In the genomic region with DNA sequence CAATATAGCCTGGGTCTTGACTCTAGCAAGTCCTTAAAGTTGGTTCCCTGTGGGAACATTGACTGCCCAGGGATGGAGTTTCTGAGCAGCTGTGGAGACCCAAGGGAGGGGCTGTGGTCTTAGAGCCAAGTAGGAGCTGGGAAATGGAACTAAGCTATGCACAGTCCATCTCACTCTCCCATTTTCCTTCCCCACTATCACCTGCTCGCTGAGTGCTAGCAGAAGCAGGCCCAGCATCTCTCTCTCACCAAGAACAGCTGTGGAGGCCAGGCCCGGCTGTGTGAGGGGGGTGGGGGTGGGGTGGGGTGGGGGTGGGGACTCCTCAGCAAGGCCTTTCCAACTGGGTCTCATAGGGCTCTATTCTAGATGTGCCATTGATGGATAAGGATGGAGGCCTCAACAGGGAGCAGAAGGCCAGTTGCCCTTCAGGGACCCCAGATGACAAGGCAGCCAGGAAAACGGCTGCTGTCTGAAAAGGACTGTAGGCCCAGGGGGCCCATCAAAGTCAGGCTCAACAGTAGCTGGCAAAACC, we compare ENCODE assay signal across 15 mouse cellular contexts. TPM values are rescaled to one million over a fixed set of nuclear protein-coding genes. Genes with fewer than 3 reads are reported as not detected.
DNase-seq lines count a peak whose midpoint lies in the region; ATAC-seq lines count a peak whose summit lies in the region.
"Had no signal": no experiment of that assay in that cellular context is flagged by ENCODE, and none has a peak within 500 bp of the region (broad histone marks: within the 10 kb centered on the region; RNA-seq: fewer than 3 reads in every experiment).

No protein-coding gene starts in this region.

- ATAC-seq in liver, embryonic 12.5 days = no peak
- ATAC-seq in liver, embryonic 11.5 days (replicated peaks; ENCODE audit: low FRiP score) = no peak
- peak; percentile 82 for ATAC-seq in hindbrain, embryonic 11.5 days (ENCODE audit: low FRiP score)
- ATAC-seq in liver, embryonic 13.5 days (ENCODE audit: low read depth) = no peak
- ATAC-seq in neural tube, embryonic 12.5 days (ENCODE audit: low FRiP score, low read depth) = peak; percentile 65
- no peak for ATAC-seq in kidney, embryonic 14.5 days (ENCODE audit: low FRiP score, low TSS enrichment)
- ATAC-seq in CD4-positive, CD25-positive, alpha-beta regulatory T cell, adult 4 months = no peak
- ATAC-seq: activated CD4-positive, CD25-positive, alpha-beta regulatory T cell, adult 4 months had no signal

- H3K4me2 ChIP-seq in liver, embryonic 12.5 days = no peak overlapping the region
- H3K4me2 ChIP-seq in liver, embryonic 11.5 days = no peak overlapping the region
- H3K4me2 ChIP-seq in hindbrain, embryonic 11.5 days (replicated peaks; ENCODE audit: low read depth, low read length) = peak overlapping the region; percentile 2; the same call in 1 of the 2 replicates
- no peak overlapping the region for H3K4me2 ChIP-seq in liver, embryonic 13.5 days
- peak overlapping the region; percentile 57; the same call in 1 of the 2 replicates for H3K4me2 ChIP-seq in neural tube, embryonic 12.5 days (replicated peaks)
- no peak overlapping the region for H3K4me2 ChIP-seq in kidney, embryonic 14.5 days (replicated peaks; ENCODE audit: low read depth, low read length)

- no peak for DNase-seq in liver, embryonic 11.5 days (ENCODE audit: low spot score)
- DNase-seq in hindbrain, embryonic 11.5 days (ENCODE audit: low spot score) = peak; percentile 42
- no peak for DNase-seq in liver, embryonic 13.5 days
- no peak for DNase-seq in cerebellum, adult 18-20 months
- DNase-seq: gastrocnemius, postnatal 10 days had no signal

- H3K4me3 ChIP-seq in liver, embryonic 12.5 days = no peak overlapping the region
- H3K4me3 ChIP-seq in liver, embryonic 11.5 days (ENCODE audit: low read depth, low read length) = no peak overlapping the region
- no peak overlapping the region for H3K4me3 ChIP-seq in hindbrain, embryonic 11.5 days (ENCODE audit: low read depth, low read length)
- no peak overlapping the region for H3K4me3 ChIP-seq in liver, embryonic 13.5 days (replicated peaks)
- H3K4me3 ChIP-seq in neural tube, embryonic 12.5 days = no peak overlapping the region
- H3K4me3 ChIP-seq in kidney, embryonic 14.5 days (ENCODE audit: low read length) = no peak overlapping the region

- peak overlapping the region; percentile 48; the same call in 1 of the 2 replicates for H3K27ac ChIP-seq in liver, embryonic 12.5 days
- no peak overlapping the region; the same call in 1 of the 2 replicates for H3K27ac ChIP-seq in liver, embryonic 11.5 days (ENCODE audit: low read depth, low read length)
- H3K27ac ChIP-seq in hindbrain, embryonic 11.5 days (ENCODE audit: low read depth, low read length) = no peak overlapping the region; the same call in 1 of the 2 replicates
- peak overlapping the region; percentile 63 for H3K27ac ChIP-seq in liver, embryonic 13.5 days
- H3K27ac ChIP-seq in neural tube, embryonic 12.5 days = no peak overlapping the region
- H3K27ac ChIP-seq in kidney, embryonic 14.5 days (ENCODE audit: low read depth, low read length) = no peak overlapping the region
- H3K27ac ChIP-seq: lung, embryonic 15.5 days; stomach, postnatal 0 days had no signal

- no peak overlapping the region for H3K9ac ChIP-seq in liver, embryonic 12.5 days
- no peak overlapping the region for H3K9ac ChIP-seq in liver, embryonic 11.5 days (ENCODE audit: low read depth, low read length)
- H3K9ac ChIP-seq in hindbrain, embryonic 11.5 days (ENCODE audit: low read depth, low read length) = no peak overlapping the region
- H3K9ac ChIP-seq in liver, embryonic 13.5 days = no peak overlapping the region
- H3K9ac ChIP-seq in neural tube, embryonic 12.5 days = no peak overlapping the region
- H3K9ac ChIP-seq in kidney, embryonic 14.5 days (ENCODE audit: low read depth, low read length) = no peak overlapping the region
- H3K9ac ChIP-seq: lung, embryonic 15.5 days had no signal

- peaks cover 63% of the 10 kb centered on the region for H3K27me3 ChIP-seq in liver, embryonic 12.5 days (replicated peaks)
- peaks cover 41% of the 10 kb centered on the region for H3K27me3 ChIP-seq in liver, embryonic 11.5 days (replicated peaks; ENCODE audit: control insufficient read depth, insufficient read depth, low read length)
- H3K27me3 ChIP-seq in hindbrain, embryonic 11.5 days (ENCODE audit: control insufficient read depth, insufficient read depth, low read length) = peaks cover 27% of the 10 kb centered on the region
- H3K27me3 ChIP-seq in liver, embryonic 13.5 days = peaks cover 52% of the 10 kb centered on the region
- peaks cover 45% of the 10 kb centered on the region for H3K27me3 ChIP-seq in neural tube, embryonic 12.5 days (replicated peaks)
- peaks cover 18% of the 10 kb centered on the region for H3K27me3 ChIP-seq in kidney, embryonic 14.5 days (ENCODE audit: control insufficient read depth, insufficient read depth, low read length)

- H3K4me1 ChIP-seq in liver, embryonic 12.5 days = peaks cover 22% of the 10 kb centered on the region; the same call in 1 of the 2 replicates
- H3K4me1 ChIP-seq in liver, embryonic 11.5 days (replicated peaks; ENCODE audit: control insufficient read depth, insufficient read depth, low read length) = peaks cover 14% of the 10 kb centered on the region
- H3K4me1 ChIP-seq in hindbrain, embryonic 11.5 days (replicated peaks; ENCODE audit: control insufficient read depth, insufficient read depth, low read length) = peaks cover 24% of the 10 kb centered on the region
- H3K4me1 ChIP-seq in liver, embryonic 13.5 days (replicated peaks) = peaks cover 29% of the 10 kb centered on the region
- H3K4me1 ChIP-seq in neural tube, embryonic 12.5 days = peaks cover 24% of the 10 kb centered on the region
- H3K4me1 ChIP-seq in kidney, embryonic 14.5 days (ENCODE audit: control insufficient read depth, insufficient read depth, low read length) = peaks cover 21% of the 10 kb centered on the region; the same call in 1 of the 2 replicates

- H3K9me3 ChIP-seq in liver, embryonic 12.5 days (replicated peaks) = no peaks in the 10 kb centered on the region
- no peaks in the 10 kb centered on the region for H3K9me3 ChIP-seq in liver, embryonic 11.5 days (ENCODE audit: control insufficient read depth, low read length)
- H3K9me3 ChIP-seq in hindbrain, embryonic 11.5 days (ENCODE audit: control insufficient read depth, low read length) = no peaks in the 10 kb centered on the region
- H3K9me3 ChIP-seq in liver, embryonic 13.5 days (replicated peaks) = no peaks in the 10 kb centered on the region
- H3K9me3 ChIP-seq in neural tube, embryonic 12.5 days = no peaks in the 10 kb centered on the region
- no peaks in the 10 kb centered on the region for H3K9me3 ChIP-seq in kidney, embryonic 14.5 days (ENCODE audit: control insufficient read depth, low read length)
- H3K9me3 ChIP-seq: lung, embryonic 15.5 days had no signal

- WGBS in liver, embryonic 12.5 days (ENCODE audit: insufficient replicate concordance) = 35% methylated on average over 3 of the region's 3 CpGs
- 34% methylated on average over 3 of the region's 3 CpGs for WGBS in liver, embryonic 11.5 days
- 7% methylated on average over 3 of the region's 3 CpGs for WGBS in hindbrain, embryonic 11.5 days
- WGBS in liver, embryonic 13.5 days (ENCODE audit: insufficient replicate concordance) = 31% methylated on average over 3 of the region's 3 CpGs
- WGBS in neural tube, embryonic 12.5 days = 8% methylated on average over 3 of the region's 3 CpGs
- WGBS in kidney, embryonic 14.5 days = 26% methylated on average over 3 of the region's 3 CpGs

- no peaks in the 10 kb centered on the region for H3K36me3 ChIP-seq in liver, embryonic 12.5 days
- H3K36me3 ChIP-seq in liver, embryonic 11.5 days (ENCODE audit: control insufficient read depth, insufficient read depth, low read length) = no peaks in the 10 kb centered on the region
- no peaks in the 10 kb centered on the region for H3K36me3 ChIP-seq in hindbrain, embryonic 11.5 days (ENCODE audit: control insufficient read depth, insufficient read depth, low read length)
- no peaks in the 10 kb centered on the region for H3K36me3 ChIP-seq in liver, embryonic 13.5 days
- no peaks in the 10 kb centered on the region for H3K36me3 ChIP-seq in neural tube, embryonic 12.5 days
- H3K36me3 ChIP-seq in kidney, embryonic 14.5 days (ENCODE audit: control insufficient read depth, insufficient read depth, low read length) = no peaks in the 10 kb centered on the region
- H3K36me3 ChIP-seq: lung, embryonic 15.5 days had no signal

RNA-seq across cellular contexts. Expression of a gene that starts 4.9 kb away (rescaled TPM):
- polyA plus RNA-seq in liver, embryonic 12.5 days (2016; fragmentation: Nextera tagmentation; extraction: Ambion mirVana) = 2.4 and 3.2 TPM in 2 replicates
- polyA plus RNA-seq in liver, embryonic 11.5 days (2014; fragmentation: Nextera tagmentation; extraction: Ambion mirVana) = 2.5 and 3.6 TPM in 2 replicates
- polyA plus RNA-seq in hindbrain, embryonic 11.5 days (2014; fragmentation: Nextera tagmentation; extraction: Ambion mirVana) = 1.0 and 1.1 TPM in 2 replicates
- 1.6 and 1.7 TPM in 2 replicates for polyA plus RNA-seq in liver, embryonic 13.5 days (2015; fragmentation: Nextera tagmentation; extraction: Ambion mirVana)
- 1.00 and 1.2 TPM in 2 replicates for polyA plus RNA-seq in neural tube, embryonic 12.5 days (2016; fragmentation: Nextera tagmentation; extraction: Ambion mirVana)
- 2.4 and 4.1 TPM in 2 replicates for polyA plus RNA-seq in kidney, embryonic 14.5 days (2014; fragmentation: Nextera tagmentation; extraction: Ambion mirVana)
- 10 to 100 TPM; 17.4 to 29.4 TPM for polyA plus RNA-seq in CD4-positive, CD25-positive, alpha-beta regulatory T cell, adult 4 months (2017; shearing (Covaris generic))

RNA-seq across cellular contexts. Expression of a gene that starts 5.2 kb away (rescaled TPM):
- polyA plus RNA-seq in liver, embryonic 12.5 days (2016; fragmentation: Nextera tagmentation; extraction: Ambion mirVana) = 1.4 and 1.6 TPM in 2 replicates
- polyA plus RNA-seq in liver, embryonic 11.5 days (2014; fragmentation: Nextera tagmentation; extraction: Ambion mirVana) = 0.96 and 1.5 TPM in 2 replicates
- polyA plus RNA-seq in hindbrain, embryonic 11.5 days (2014; fragmentation: Nextera tagmentation; extraction: Ambion mirVana) = 0.18 and 0.34 TPM in 2 replicates
- 1.3 and 1.6 TPM in 2 replicates for polyA plus RNA-seq in liver, embryonic 13.5 days (2015; fragmentation: Nextera tagmentation; extraction: Ambion mirVana)
- 0.70 and 1.1 TPM in 2 replicates for polyA plus RNA-seq in neural tube, embryonic 12.5 days (2016; fragmentation: Nextera tagmentation; extraction: Ambion mirVana)
- 0.38 and 0.49 TPM in 2 replicates for polyA plus RNA-seq in kidney, embryonic 14.5 days (2014; fragmentation: Nextera tagmentation; extraction: Ambion mirVana)
- 1 to 10 TPM; 2.5 to 3.5 TPM for polyA plus RNA-seq in CD4-positive, CD25-positive, alpha-beta regulatory T cell, adult 4 months (2017; shearing (Covaris generic))
- polyA plus RNA-seq: C2C12 had no signal

RNA-seq across cellular contexts. Expression of a gene that starts 17.0 kb away (rescaled TPM):
- polyA plus RNA-seq in liver, embryonic 12.5 days (2016; fragmentation: Nextera tagmentation; extraction: Ambion mirVana) = 27.5 and 30.9 TPM in 2 replicates
- 43.0 and 51.7 TPM in 2 replicates for polyA plus RNA-seq in liver, embryonic 11.5 days (2014; fragmentation: Nextera tagmentation; extraction: Ambion mirVana)
- polyA plus RNA-seq in hindbrain, embryonic 11.5 days (2014; fragmentation: Nextera tagmentation; extraction: Ambion mirVana) = 0.14 and 0.31 TPM in 2 replicates
- 16.6 and 21.0 TPM in 2 replicates for polyA plus RNA-seq in liver, embryonic 13.5 days (2015; fragmentation: Nextera tagmentation; extraction: Ambion mirVana)
- 0.28 TPM in 1 of 2 replicates, not detected in the other for polyA plus RNA-seq in neural tube, embryonic 12.5 days (2016; fragmentation: Nextera tagmentation; extraction: Ambion mirVana)
- polyA plus RNA-seq in kidney, embryonic 14.5 days (2014; fragmentation: Nextera tagmentation; extraction: Ambion mirVana) = 0.24 and 1.1 TPM in 2 replicates
- not detected for polyA plus RNA-seq in CD4-positive, CD25-positive, alpha-beta regulatory T cell, adult 4 months (2017; shearing (Covaris generic))
- polyA plus RNA-seq: activated CD4-positive, CD25-positive, alpha-beta regulatory T cell, adult 4 months; heart, embryonic 14.5 days; lung, embryonic 15.5 days; small intestine, adult 2 months had no signal

RNA-seq across cellular contexts. Expression of a gene that starts 30.4 kb away (rescaled TPM):
- polyA plus RNA-seq in liver, embryonic 12.5 days (2016; fragmentation: Nextera tagmentation; extraction: Ambion mirVana) = not detected in 2 replicates
- not detected in 2 replicates for polyA plus RNA-seq in liver, embryonic 11.5 days (2014; fragmentation: Nextera tagmentation; extraction: Ambion mirVana)
- not detected in 2 replicates for polyA plus RNA-seq in hindbrain, embryonic 11.5 days (2014; fragmentation: Nextera tagmentation; extraction: Ambion mirVana)
- not detected in 2 replicates for polyA plus RNA-seq in liver, embryonic 13.5 days (2015; fragmentation: Nextera tagmentation; extraction: Ambion mirVana)
- not detected in 2 replicates for polyA plus RNA-seq in neural tube, embryonic 12.5 days (2016; fragmentation: Nextera tagmentation; extraction: Ambion mirVana)
- not detected in 2 replicates for polyA plus RNA-seq in kidney, embryonic 14.5 days (2014; fragmentation: Nextera tagmentation; extraction: Ambion mirVana)
- polyA plus RNA-seq in CD4-positive, CD25-positive, alpha-beta regulatory T cell, adult 4 months (2017; shearing (Covaris generic)) = not detected
- polyA plus RNA-seq: activated CD4-positive, CD25-positive, alpha-beta regulatory T cell, adult 4 months; heart, embryonic 14.5 days; lung, embryonic 15.5 days; small intestine, adult 2 months; stomach, postnatal 0 days had no signal

RNA-seq across cellular contexts. Expression of a gene that starts 40.3 kb away (rescaled TPM):
- polyA plus RNA-seq in liver, embryonic 12.5 days (2016; fragmentation: Nextera tagmentation; extraction: Ambion mirVana) = not detected in 2 replicates
- not detected in 2 replicates for polyA plus RNA-seq in liver, embryonic 11.5 days (2014; fragmentation: Nextera tagmentation; extraction: Ambion mirVana)
- 0.13 TPM in 1 of 2 replicates, not detected in the other for polyA plus RNA-seq in hindbrain, embryonic 11.5 days (2014; fragmentation: Nextera tagmentation; extraction: Ambion mirVana)
- polyA plus RNA-seq in liver, embryonic 13.5 days (2015; fragmentation: Nextera tagmentation; extraction: Ambion mirVana) = not detected in 2 replicates
- polyA plus RNA-seq in neural tube, embryonic 12.5 days (2016; fragmentation: Nextera tagmentation; extraction: Ambion mirVana) = not detected in 2 replicates
- not detected in 2 replicates for polyA plus RNA-seq in kidney, embryonic 14.5 days (2014; fragmentation: Nextera tagmentation; extraction: Ambion mirVana)
- polyA plus RNA-seq in CD4-positive, CD25-positive, alpha-beta regulatory T cell, adult 4 months (2017; shearing (Covaris generic)) = not detected
- polyA plus RNA-seq: activated CD4-positive, CD25-positive, alpha-beta regulatory T cell, adult 4 months; C2C12; heart, embryonic 14.5 days; lung, embryonic 15.5 days; small intestine, adult 2 months; stomach, postnatal 0 days had no signal

Comparison
In these comparisons a context has a peak if more than half of its experiments do, and no peak if none do; other contexts are left out.
1. H3K27ac ChIP-seq: peak in liver, embryonic 12.5 days (single experiment) and liver, embryonic 13.5 days (single experiment); none in liver, embryonic 11.5 days (single experiment), hindbrain, embryonic 11.5 days (single experiment), neural tube, embryonic 12.5 days (single experiment) and kidney, embryonic 14.5 days (single experiment).
2. ATAC-seq: peak in hindbrain, embryonic 11.5 days (single experiment) and neural tube, embryonic 12.5 days (single experiment); none in liver, embryonic 12.5 days (single experiment), liver, embryonic 11.5 days (single experiment), liver, embryonic 13.5 days (single experiment), kidney, embryonic 14.5 days (single experiment) and CD4-positive, CD25-positive, alpha-beta regulatory T cell, adult 4 months (single experiment).
3. H3K4me2 ChIP-seq: peak in hindbrain, embryonic 11.5 days (single experiment) and neural tube, embryonic 12.5 days (single experiment); none in liver, embryonic 12.5 days (single experiment), liver, embryonic 11.5 days (single experiment), liver, embryonic 13.5 days (single experiment) and kidney, embryonic 14.5 days (single experiment).